Mouse (Mus musculus): ENCODE measurements around the gene Espn. TPM values are rescaled to one million over a fixed set of nuclear protein-coding genes. Genes with fewer than 3 reads are reported as not detected.

Espn gene
- total and polyA plus RNA-seq, 2 experiments from 2014 or later = 0.47 to 0.71 TPM

- TF ChIP-seq CTCF (IDR thresholded peaks at IDR 0.05; ENCODE audit: low read depth) = no peak
- no peak overlapping the region for H3K4me3 ChIP-seq (ENCODE audit: low read length)
Measured at GRCm38 (mm10) chr4:152110689-152111088, 41.5 kb downstream of the Espn start.

GRCm38 (mm10) chr4:152109509-152109908, 42.7 kb downstream of the Espn start:
- DNase-seq (ENCODE audit: low spot score) = no peak
- no peak overlapping the region for H3K9ac ChIP-seq (replicated peaks; ENCODE audit: low read length)
- ATAC-seq = no peak
- 0 out of 2 replicates have a peak, but pooled peaks cover 7% of the 10 kb centered on the region for H3K27me3 ChIP-seq (ENCODE audit: insufficient read depth, low read length)
- peaks cover 14% of the 10 kb centered on the region for H3K36me3 ChIP-seq (ENCODE audit: insufficient read depth, low read length)
- no peak overlapping the region for H3K4me2 ChIP-seq (ENCODE audit: low read depth, low read length)
- H3K4me3 ChIP-seq (ENCODE audit: low read length) = no peak overlapping the region
- no peak overlapping the region for H3K27ac ChIP-seq
- TF ChIP-seq CTCF (IDR thresholded peaks at IDR 0.05; ENCODE audit: low read depth) = peak; percentile 12; the same call in 1 of the 2 replicates
- H3K4me1 ChIP-seq (ENCODE audit: insufficient read depth, low read length) = peaks cover 14% of the 10 kb centered on the region
- no peaks in the 10 kb centered on the region for H3K9me3 ChIP-seq (ENCODE audit: low read length)
- WGBS = 90% methylated on average over 3 of the region's 3 CpGs

More at GRCm38 (mm10) chr4:152110689-152111088, 41.5 kb downstream of the Espn start:
- Histone ChIP-seq H3K4me2 (ENCODE audit: low read depth, low read length) (no peak overlapping the region), H3K36me3 (ENCODE audit: insufficient read depth, low read length) (peaks cover 13% of the 10 kb centered on the region), H3K9ac (replicated peaks; ENCODE audit: low read length) (no peak overlapping the region), H3K27ac (no peak overlapping the region), H3K9me3 (ENCODE audit: low read length) (no peaks in the 10 kb centered on the region), H3K27me3 (ENCODE audit: insufficient read depth, low read length) (peaks cover 14% of the 10 kb centered on the region; the same call in 1 of the 2 replicates), H3K4me1 (ENCODE audit: insufficient read depth, low read length) (peaks cover 14% of the 10 kb centered on the region)
- 86% methylated on average over 4 of the region's 4 CpGs for WGBS
- no peak for ATAC-seq
- DNase-seq (ENCODE audit: low spot score) = no peak

DNA sequence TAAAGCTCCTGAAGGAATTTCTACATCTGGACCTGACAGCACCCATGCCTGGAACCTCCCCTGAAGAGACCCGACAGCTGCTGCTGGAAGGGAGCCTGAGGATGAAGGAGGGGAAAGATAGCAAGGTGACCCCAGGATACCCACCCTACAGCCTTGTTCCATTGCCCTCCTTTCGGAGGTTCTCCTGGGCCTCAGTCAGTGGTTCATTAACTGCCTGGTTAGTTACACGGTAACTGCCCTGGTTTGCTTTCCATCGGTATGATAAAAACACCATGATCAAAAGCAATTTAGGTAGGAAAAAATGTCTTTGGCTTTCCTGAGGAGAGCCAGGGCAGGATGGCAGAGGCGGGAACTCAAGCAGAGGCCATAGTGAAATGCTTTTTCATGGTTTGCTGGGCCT, 43.5 kb downstream of the Espn start:
- H3K9me3 ChIP-seq (ENCODE audit: low read length) = no peaks in the 10 kb centered on the region
- no peaks in the 10 kb centered on the region for H3K27me3 ChIP-seq (ENCODE audit: insufficient read depth, low read length)
- peak overlapping the region; percentile 52 for H3K4me2 ChIP-seq (ENCODE audit: low read depth, low read length)
- no peak for ATAC-seq
- H3K27ac ChIP-seq = peak overlapping the region; percentile 54
- H3K9ac ChIP-seq (replicated peaks; ENCODE audit: low read length) = peak overlapping the region; percentile 6; the same call in 1 of the 2 replicates
- H3K4me1 ChIP-seq (ENCODE audit: insufficient read depth, low read length) = peaks cover 14% of the 10 kb centered on the region
- no peak for TF ChIP-seq CTCF (IDR thresholded peaks at IDR 0.05; ENCODE audit: low read depth)
- DNase-seq (ENCODE audit: low spot score) = no peak
- peaks cover 17% of the 10 kb centered on the region for H3K36me3 ChIP-seq (ENCODE audit: insufficient read depth, low read length)
- H3K4me3 ChIP-seq (ENCODE audit: low read length) = peak overlapping the region; percentile 24
- 74% methylated on average over 5 of the region's 5 CpGs for WGBS

- ATAC-seq (peak; percentile 92), DNase-seq (ENCODE audit: low spot score) (peak; percentile 90)
- WGBS = 17% methylated on average over 30 of the region's 30 CpGs
- peak overlapping the region; percentile 24 for H3K4me3 ChIP-seq (ENCODE audit: low read length)
- TF ChIP-seq CTCF (IDR thresholded peaks at IDR 0.05; ENCODE audit: low read depth) = no peak
- H3K27ac ChIP-seq = peak overlapping the region; percentile 54
- no peaks in the 10 kb centered on the region for H3K9me3 ChIP-seq (ENCODE audit: low read length)
- H3K9ac ChIP-seq (replicated peaks; ENCODE audit: low read length) = peak overlapping the region; percentile 6
- H3K4me2 ChIP-seq (ENCODE audit: low read depth, low read length) = peak overlapping the region; percentile 52
- H3K36me3 ChIP-seq (ENCODE audit: insufficient read depth, low read length) = peaks cover 16% of the 10 kb centered on the region; the same call in 1 of the 2 replicates
- no peaks in the 10 kb centered on the region for H3K27me3 ChIP-seq (ENCODE audit: insufficient read depth, low read length)
- peaks cover 14% of the 10 kb centered on the region for H3K4me1 ChIP-seq (ENCODE audit: insufficient read depth, low read length)
Measured at GRCm38 (mm10) chr4:152107971-152108509, 44.1 kb downstream of the Espn start.

GRCm38 (mm10) chr4:152107493-152107892, 44.7 kb downstream of the Espn start:
- DNase-seq (ENCODE audit: low spot score) = peak; percentile 45
- H3K27ac ChIP-seq = peak overlapping the region; percentile 54
- 14% methylated on average over 24 of the region's 24 CpGs for WGBS
- H3K9ac ChIP-seq (replicated peaks; ENCODE audit: low read length) = peak overlapping the region; percentile 6; the same call in 1 of the 2 replicates
- H3K4me1 ChIP-seq (ENCODE audit: insufficient read depth, low read length) = peaks cover 14% of the 10 kb centered on the region
- peak overlapping the region; percentile 24 for H3K4me3 ChIP-seq (ENCODE audit: low read length)
- no peak for TF ChIP-seq CTCF (IDR thresholded peaks at IDR 0.05; ENCODE audit: low read depth)
- peaks cover 16% of the 10 kb centered on the region; the same call in 1 of the 2 replicates for H3K36me3 ChIP-seq (ENCODE audit: insufficient read depth, low read length)
- H3K9me3 ChIP-seq (ENCODE audit: low read length) = no peaks in the 10 kb centered on the region
- ATAC-seq = peak; percentile 46
- peak overlapping the region; percentile 52 for H3K4me2 ChIP-seq (ENCODE audit: low read depth, low read length)
- H3K27me3 ChIP-seq (ENCODE audit: insufficient read depth, low read length) = no peaks in the 10 kb centered on the region

DNA sequence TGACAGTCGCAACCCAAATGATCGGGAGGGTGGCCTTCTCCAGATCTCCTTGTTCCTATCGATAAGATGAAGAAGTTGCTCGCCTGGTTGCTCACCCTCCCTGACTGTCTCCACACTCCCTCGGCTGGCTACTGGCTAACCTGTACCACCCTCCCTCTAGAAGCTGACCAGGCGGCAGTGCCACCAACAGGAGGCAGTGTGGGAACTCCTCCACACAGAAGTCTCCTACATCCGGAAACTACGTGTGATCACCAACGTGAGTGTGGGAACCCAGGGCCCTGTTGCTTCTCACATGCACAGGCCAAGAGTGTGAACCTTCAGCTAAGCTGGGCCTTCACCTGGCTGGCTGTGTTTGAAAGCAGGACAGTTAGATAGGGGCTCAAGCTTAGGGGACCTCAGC, 45.4 kb downstream of the Espn start:
- no peak overlapping the region for H3K4me3 ChIP-seq (ENCODE audit: low read length)
- ATAC-seq = no peak
- H3K4me1 ChIP-seq (ENCODE audit: insufficient read depth, low read length) = peaks cover 14% of the 10 kb centered on the region
- no peaks in the 10 kb centered on the region for H3K27me3 ChIP-seq (ENCODE audit: insufficient read depth, low read length)
- no peak overlapping the region for H3K9ac ChIP-seq (replicated peaks; ENCODE audit: low read length)
- H3K9me3 ChIP-seq (ENCODE audit: low read length) = no peaks in the 10 kb centered on the region
- no peak for DNase-seq (ENCODE audit: low spot score)
- TF ChIP-seq CTCF (IDR thresholded peaks at IDR 0.05; ENCODE audit: low read depth) = peak; percentile 41; the same call in 1 of the 2 replicates
- H3K4me2 ChIP-seq (ENCODE audit: low read depth, low read length) = no peak overlapping the region
- peaks cover 10% of the 10 kb centered on the region; the same call in 1 of the 2 replicates for H3K36me3 ChIP-seq (ENCODE audit: insufficient read depth, low read length)
- 62% methylated on average over 9 of the region's 9 CpGs for WGBS
- H3K27ac ChIP-seq = no peak overlapping the region

DNA sequence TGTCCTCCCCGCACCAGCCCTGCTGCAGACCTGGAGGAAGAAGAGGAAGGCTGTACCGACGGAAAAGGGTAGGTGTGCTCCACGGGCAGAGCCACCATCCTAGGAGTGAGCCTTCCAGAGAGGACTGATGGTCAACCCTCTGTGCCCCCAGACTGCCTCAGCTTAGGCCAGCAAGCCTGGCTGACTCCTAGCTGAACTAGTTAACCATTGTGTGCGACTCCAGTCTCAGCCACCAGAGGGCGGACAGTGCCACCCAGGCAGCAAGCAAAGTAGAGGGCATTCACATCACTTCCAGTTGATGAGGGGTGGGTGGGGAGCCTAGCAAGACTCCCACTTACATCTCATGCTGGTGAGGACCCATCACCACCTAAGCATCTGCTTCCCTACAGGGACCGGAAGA, 49.1 kb downstream of the Espn start:
- H3K9ac ChIP-seq (replicated peaks; ENCODE audit: low read length) = no peak overlapping the region
- H3K27me3 ChIP-seq (ENCODE audit: insufficient read depth, low read length) = no peaks in the 10 kb centered on the region
- peaks cover 5% of the 10 kb centered on the region; the same call in 1 of the 2 replicates for H3K4me1 ChIP-seq (ENCODE audit: insufficient read depth, low read length)
- 38% methylated on average over 7 of the region's 7 CpGs for WGBS
- no peak overlapping the region for H3K4me2 ChIP-seq (ENCODE audit: low read depth, low read length)
- peak; percentile 68 for DNase-seq (ENCODE audit: low spot score)
- ATAC-seq = no peak
- no peaks in the 10 kb centered on the region for H3K9me3 ChIP-seq (ENCODE audit: low read length)
- peaks cover 10% of the 10 kb centered on the region; the same call in 1 of the 2 replicates for H3K36me3 ChIP-seq (ENCODE audit: insufficient read depth, low read length)
- H3K27ac ChIP-seq = no peak overlapping the region
- no peak overlapping the region for H3K4me3 ChIP-seq (ENCODE audit: low read length)
- peak; percentile 89 for TF ChIP-seq CTCF (IDR thresholded peaks at IDR 0.05; ENCODE audit: low read depth)

All from hindbrain, postnatal 0 days (tissue).